Mouse (Mus musculus) spleen, postnatal 10 days (tissue): ENCODE data around the gene Sele.
A peak's percentile ranks its signal among the peaks of the same experiment; 100 is the strongest.

ENCODE experiments used
- DNase-seq, 2 experiments: peaks; one replicate each; pipeline ENCODE4 v3.0.0; 2021 to 2022; ENCODE audit warnings: low spot score in 2 of 2

Sele gene

GRCm38 (mm10) chr1:164072001-164072400 lies 24.0 kb downstream of the Sele start:
- no peak for DNase-seq

- DNase-seq = no peak
These were observed 25.1 kb downstream of the Sele start for GRCm38 (mm10) chr1:164073091-164073490.

- DNase-seq = no peak
These were observed 25.8 kb downstream of the Sele start for GRCm38 (mm10) chr1:164073803-164074202.

GRCm38 (mm10) chr1:164074606-164075140 lies 26.6 kb downstream of the Sele start:
- DNase-seq = no peak

- DNase-seq = no peak
These were observed 27.4 kb downstream of the Sele start for GRCm38 (mm10) chr1:164075416-164075815.

- DNase-seq = no peak
These were observed 28.4 kb downstream of the Sele start for GRCm38 (mm10) chr1:164076441-164076840.

GRCm38 (mm10) chr1:164077031-164077430 lies 29.0 kb downstream of the Sele start:
- no peak for DNase-seq

- DNase-seq = peak in 1 of 2 experiments; percentile 39
These were observed 30.3 kb downstream of the Sele start for GRCm38 (mm10) chr1:164078323-164078741.

- DNase-seq = no peak
These were observed 31.1 kb downstream of the Sele start for GRCm38 (mm10) chr1:164079091-164079490.

GRCm38 (mm10) chr1:164083046-164083445 lies 35.0 kb downstream of the Sele start:
- DNase-seq = no peak

GRCm38 (mm10) chr1:164086797-164087196 lies 38.8 kb downstream of the Sele start:
- DNase-seq = no peak

- DNase-seq = no peak
These were observed 39.8 kb downstream of the Sele start for GRCm38 (mm10) chr1:164087872-164088271.

GRCm38 (mm10) chr1:164096780-164097179 lies 48.7 kb downstream of the Sele start:
- no peak for DNase-seq

GRCm38 (mm10) chr1:164097911-164098310 lies 49.9 kb downstream of the Sele start:
- DNase-seq = no peak

GRCm38 (mm10) chr1:164098372-164098771 lies 50.3 kb downstream of the Sele start:
- no peak for DNase-seq
